Mouse (Mus musculus) liver, embryonic 11.5 days (tissue): Measurements from ENCODE around the gene Cxcl1. TPM values are rescaled to one million over a fixed set of nuclear protein-coding genes. Genes with fewer than 3 reads are reported as not detected.

ENCODE experiments used
- ATAC-seq: fragments of 200-750 bp; cut with Nextera tagmentation; replicated peaks from 2 replicates; pipeline ENCODE4 v1.8.0; 2017; ENCODE audit warnings: moderate number of reproducible peaks, mild to moderate bottlenecking, moderate TSS enrichment, moderate library complexity; ENCODE audit not compliant: low FRiP score
- DNase-seq: peaks from one replicate; pipeline ENCODE4 v3.0.0-alpha.2; 2017; ENCODE audit warnings: low spot score
- H3K27ac ChIP-seq: fragments of 300-500 bp; sonication (generic); 2 replicates; pipeline ENCODE4 v1.5.1; 2014; ENCODE audit warnings: mild to moderate bottlenecking, low read depth, low read length, control low read depth
- H3K27me3 ChIP-seq: fragments of 300-500 bp; sonication (generic); replicated peaks from 2 replicates; pipeline ENCODE4 v1.6.1; 2014; ENCODE audit warnings: low read length, mixed read lengths; ENCODE audit not compliant: control insufficient read depth, insufficient read depth
- H3K36me3 ChIP-seq: fragments of 300-500 bp; sonication (generic); 2 replicates; pipeline ENCODE4 v1.6.1; 2014; ENCODE audit warnings: mild to moderate bottlenecking, low read length, moderate library complexity, mixed read lengths; ENCODE audit not compliant: control insufficient read depth, insufficient read depth
- H3K4me1 ChIP-seq: fragments of 300-500 bp; sonication (generic); replicated peaks from 2 replicates; pipeline ENCODE4 v1.6.1; 2014; ENCODE audit warnings: low read length, mixed read lengths; ENCODE audit not compliant: control insufficient read depth, insufficient read depth
- H3K4me2 ChIP-seq: fragments of 300-500 bp; sonication (generic); 2 replicates; pipeline ENCODE4 v1.6.1; 2014; ENCODE audit warnings: mild to moderate bottlenecking, control low read depth, moderate library complexity
- H3K4me3 ChIP-seq: fragments of 300-500 bp; sonication (generic); 2 replicates; pipeline ENCODE4 v1.5.1; 2014; ENCODE audit warnings: low read depth, low read length, control low read depth
- H3K9ac ChIP-seq: fragments of 300-500 bp; sonication (generic); 2 replicates; pipeline ENCODE4 v1.6.1; 2014; ENCODE audit warnings: low read depth, low read length, control low read depth
- H3K9me3 ChIP-seq: fragments of 300-500 bp; sonication (generic); 2 replicates; pipeline ENCODE4 v1.6.1; 2016; ENCODE audit warnings: low read length, inconsistent platforms, mixed read lengths; ENCODE audit not compliant: control insufficient read depth
- WGBS: fragments of 180-500 bp; shearing (Covaris S2); extraction: QIAGEN DNeasy Blood & Tissue Kit; methylation state at CpG from one replicate; pipeline ENCODE4 v1.1.7; 2014; 5-methylcytosine and 5-hydroxymethylcytosine counted together
- polyA plus RNA-seq: library from polyadenylated mRNA; unstranded; fragments of >200 nt; fragmentation: Nextera tagmentation; extraction: Ambion mirVana; gene quantifications from 2 replicates; pipeline ENCODE4 v1.2.1, GENCODE M21; 2014

Gene Cxcl1
- polyA plus RNA-seq, 1 experiment from 2014 or later = 0.84 TPM

GRCm38 (mm10) chr5:90859031-90859430 is 32.0 kb upstream of the Cxcl1 start:
- H3K4me2 ChIP-seq = no peak overlapping the region
- no peaks in the 10 kb centered on the region for H3K4me1 ChIP-seq
- H3K27me3 ChIP-seq = no peaks in the 10 kb centered on the region
- no peak overlapping the region for H3K9ac ChIP-seq
- no peaks in the 10 kb centered on the region for H3K36me3 ChIP-seq
- H3K27ac ChIP-seq = no peak overlapping the region
- no peaks in the 10 kb centered on the region for H3K9me3 ChIP-seq
- DNase-seq = no peak
- ATAC-seq = no peak
- no peak overlapping the region for H3K4me3 ChIP-seq
- 70% methylated on average over 3 of the region's 3 CpGs for WGBS

- no peaks in the 10 kb centered on the region for H3K9me3 ChIP-seq
- no peak overlapping the region for H3K27ac ChIP-seq
- H3K36me3 ChIP-seq = no peaks in the 10 kb centered on the region
- H3K9ac ChIP-seq = no peak overlapping the region
- no peak for DNase-seq
- H3K4me2 ChIP-seq = no peak overlapping the region
- no peaks in the 10 kb centered on the region for H3K27me3 ChIP-seq
- no peak for ATAC-seq
- H3K4me3 ChIP-seq = no peak overlapping the region
- no peaks in the 10 kb centered on the region for H3K4me1 ChIP-seq
- WGBS = 70% methylated on average over 6 of the region's 6 CpGs
Measured at GRCm38 (mm10) chr5:90861876-90862375, 29.1 kb upstream of the Cxcl1 start.

- Histone ChIP-seq H3K27me3 (no peaks in the 10 kb centered on the region), H3K9ac (no peak overlapping the region), H3K4me3 (no peak overlapping the region), H3K27ac (no peak overlapping the region), H3K4me1 (no peaks in the 10 kb centered on the region), H3K4me2 (no peak overlapping the region), H3K36me3 (no peaks in the 10 kb centered on the region), H3K9me3 (no peaks in the 10 kb centered on the region)
- no peak for DNase-seq
- ATAC-seq = no peak
Measured at GRCm38 (mm10) chr5:90866770-90867169, 24.3 kb upstream of the Cxcl1 start.

- Histone ChIP-seq H3K27me3 (no peaks in the 10 kb centered on the region), H3K9me3 (no peaks in the 10 kb centered on the region), H3K4me1 (no peaks in the 10 kb centered on the region), H3K9ac (no peak overlapping the region), H3K4me3 (no peak overlapping the region), H3K36me3 (no peaks in the 10 kb centered on the region), H3K4me2 (no peak overlapping the region), H3K27ac (no peak overlapping the region)
- DNase-seq (no peak), ATAC-seq (no peak)
- 73% methylated on average over 7 of the region's 7 CpGs for WGBS
Measured at GRCm38 (mm10) chr5:90872377-90872776, 18.7 kb upstream of the Cxcl1 start.

GRCm38 (mm10) chr5:90876045-90876444 is 15.0 kb upstream of the Cxcl1 start:
- no peaks in the 10 kb centered on the region for H3K9me3 ChIP-seq
- H3K27ac ChIP-seq = no peak overlapping the region
- ATAC-seq = no peak
- no peak for DNase-seq
- H3K27me3 ChIP-seq = no peaks in the 10 kb centered on the region
- no peak overlapping the region for H3K4me2 ChIP-seq
- H3K36me3 ChIP-seq = no peaks in the 10 kb centered on the region
- H3K9ac ChIP-seq = no peak overlapping the region
- WGBS = 65% methylated on average over 4 of the region's 4 CpGs
- H3K4me1 ChIP-seq = no peaks in the 10 kb centered on the region
- no peak overlapping the region for H3K4me3 ChIP-seq

GRCm38 (mm10) chr5:90876471-90877172 is 14.4 kb upstream of the Cxcl1 start:
- H3K4me2 ChIP-seq = no peak overlapping the region
- H3K36me3 ChIP-seq = no peaks in the 10 kb centered on the region
- ATAC-seq = no peak
- no peak overlapping the region for H3K27ac ChIP-seq
- H3K4me1 ChIP-seq = no peaks in the 10 kb centered on the region
- H3K9me3 ChIP-seq = no peaks in the 10 kb centered on the region
- no peak overlapping the region for H3K9ac ChIP-seq
- H3K27me3 ChIP-seq = no peaks in the 10 kb centered on the region
- no peak for DNase-seq
- 62% methylated on average over 8 of the region's 8 CpGs for WGBS
- no peak overlapping the region for H3K4me3 ChIP-seq

- no peak overlapping the region for H3K27ac ChIP-seq
- no peak overlapping the region for H3K4me3 ChIP-seq
- DNase-seq (no peak), ATAC-seq (no peak)
- H3K36me3 ChIP-seq = no peaks in the 10 kb centered on the region
- no peaks in the 10 kb centered on the region for H3K9me3 ChIP-seq
- no peak overlapping the region for H3K4me2 ChIP-seq
- no peak overlapping the region for H3K9ac ChIP-seq
- H3K27me3 ChIP-seq = no peaks in the 10 kb centered on the region
- H3K4me1 ChIP-seq = no peaks in the 10 kb centered on the region
Measured at GRCm38 (mm10) chr5:90877173-90877512, 13.9 kb upstream of the Cxcl1 start.

- H3K4me3 ChIP-seq = no peak overlapping the region
- ATAC-seq = no peak
- no peak overlapping the region for H3K4me2 ChIP-seq
- no peak overlapping the region for H3K27ac ChIP-seq
- WGBS = 70% methylated on average over 3 of the region's 3 CpGs
- no peaks in the 10 kb centered on the region for H3K36me3 ChIP-seq
- no peak for DNase-seq
- H3K4me1 ChIP-seq = no peaks in the 10 kb centered on the region
- no peaks in the 10 kb centered on the region for H3K27me3 ChIP-seq
- H3K9me3 ChIP-seq = no peaks in the 10 kb centered on the region
- H3K9ac ChIP-seq = no peak overlapping the region
Measured at GRCm38 (mm10) chr5:90879307-90880014, 11.6 kb upstream of the Cxcl1 start.

- no peak overlapping the region for H3K9ac ChIP-seq
- H3K4me1 ChIP-seq = no peaks in the 10 kb centered on the region
- no peak overlapping the region for H3K4me2 ChIP-seq
- H3K9me3 ChIP-seq = no peaks in the 10 kb centered on the region
- 88% methylated on average over 7 of the region's 7 CpGs for WGBS
- H3K36me3 ChIP-seq = no peaks in the 10 kb centered on the region
- H3K27me3 ChIP-seq = no peaks in the 10 kb centered on the region
- ATAC-seq = no peak
- H3K4me3 ChIP-seq = no peak overlapping the region
- no peak for DNase-seq
- no peak overlapping the region for H3K27ac ChIP-seq
Measured at GRCm38 (mm10) chr5:90880335-90880850, 10.6 kb upstream of the Cxcl1 start.
